Mouse (Mus musculus): Measurements from ENCODE around the gene Tgfb1. TPM values are rescaled to one million over a fixed set of nuclear protein-coding genes. Genes with fewer than 3 reads are reported as not detected.

Tgfb1 gene
- 0.48 and 2.1 TPM in 2 replicates for polyA plus RNA-seq (2021; fragmentation: Nextera tagmentation)
- long read RNA-seq, experiment 1, result 0 reads
- long read RNA-seq, experiment 2, result 0 reads

GRCm38 (mm10) chr7:25686680-25687531, at the start of gene Tgfb1:
Tgfb1 (plus strand) TSS chr7:25687002.

DNA sequence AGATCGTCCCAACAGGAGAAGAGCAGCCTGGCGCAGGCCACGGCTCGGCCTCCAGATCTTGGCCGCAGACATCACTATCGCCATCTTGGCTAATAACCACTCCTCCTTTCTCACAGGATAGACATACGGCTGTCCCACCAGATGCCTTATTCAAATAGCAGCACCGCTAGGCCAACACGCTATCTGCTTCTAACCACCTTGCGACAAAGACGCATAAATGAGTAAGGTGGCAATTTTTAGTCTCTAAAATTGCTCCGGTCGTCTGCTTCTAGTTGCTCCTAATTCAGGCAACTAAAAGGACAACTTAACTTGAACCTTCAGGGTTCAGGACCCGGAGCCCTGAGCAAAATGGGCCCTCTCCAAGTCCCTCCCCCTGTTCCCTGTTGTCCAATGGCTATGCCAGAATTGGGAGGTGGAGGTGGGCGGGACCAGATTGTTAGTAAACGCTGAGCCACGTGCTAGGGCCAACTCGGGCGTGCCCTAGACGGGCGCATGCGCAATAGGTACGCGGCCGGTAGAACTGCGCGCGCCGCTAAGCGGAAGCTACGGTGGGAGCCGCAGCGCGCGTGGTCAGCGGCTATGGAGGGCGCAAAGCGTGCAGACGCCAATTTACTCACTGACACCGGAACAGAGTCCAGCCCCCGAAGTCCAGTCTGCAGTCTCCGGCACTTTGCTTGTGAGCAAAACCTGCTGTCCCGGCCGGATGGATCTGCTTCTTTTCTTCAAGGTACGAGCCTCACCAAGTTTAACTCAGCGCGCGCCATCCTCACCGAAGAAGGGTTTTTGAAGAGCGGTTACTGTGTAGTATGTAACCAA, 27.9 kb upstream of the Tgfb1 start, which contains the start of the genes Bckdha and Exosc5:
Gene Bckdha (minus strand): TSS at position 325 of the 816 bp plus-strand sequence.
Gene Exosc5 (plus strand): TSS at position 508 of the 816 bp plus-strand sequence.

GRCm38 (mm10) chr7:25674719-25675300, 12.0 kb upstream of the Tgfb1 start, which contains the start of gene Tmem91:
Tmem91 (minus strand) TSS chr7:25675166.

DNA sequence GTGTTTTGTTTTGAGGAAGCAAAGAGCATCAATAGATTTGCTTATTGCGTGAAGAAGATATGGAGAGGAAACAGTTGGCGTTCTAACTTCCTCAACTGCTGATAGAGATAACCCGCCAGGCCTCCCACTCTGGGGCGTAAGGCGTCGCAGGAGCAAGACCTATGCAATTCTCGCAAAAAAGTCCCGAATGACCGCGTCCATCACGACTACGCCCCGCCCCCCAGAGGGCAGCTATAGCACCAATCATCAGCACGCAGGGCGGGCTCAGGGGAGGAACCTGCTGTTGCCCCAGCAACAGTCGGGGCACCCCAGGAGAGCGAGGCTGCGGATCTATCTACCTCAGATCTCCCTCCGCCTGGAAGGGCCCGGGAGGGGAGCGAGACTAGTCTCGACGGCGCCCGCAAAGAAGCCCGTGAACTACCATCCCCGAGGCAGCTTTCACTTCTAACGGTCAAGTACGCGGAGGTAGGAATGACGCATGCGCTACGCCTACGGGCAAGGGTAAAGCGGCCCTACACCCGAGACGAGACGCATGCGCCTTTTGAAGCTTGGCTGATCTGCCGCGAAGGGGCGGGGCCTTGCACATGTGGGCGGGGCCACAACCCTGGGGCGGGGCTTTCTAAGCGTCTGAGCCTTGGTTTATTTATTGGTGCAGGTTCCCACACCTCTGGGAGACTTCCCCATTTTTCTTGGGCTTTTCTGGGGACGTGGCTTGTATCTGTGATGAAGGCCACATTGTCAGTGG, 6.1 kb upstream of the Tgfb1 start, which contains the start of gene B9d2:
Gene B9d2 (plus strand): TSS at position 267 of the 745 bp plus-strand sequence.

GRCm38 (mm10) chr7:25718788-25719417, 32.1 kb downstream of the Tgfb1 start, which contains the start of gene Ccdc97:
Ccdc97 (minus strand) TSS chr7:25719088.

Other genes starting within 250 kb of the Tgfb1 start
- gene Ceacam1, start 209.4 kb upstream of the Tgfb1 start, polyA plus RNA-seq (2021; fragmentation: Nextera tagmentation), result 2.9 and 3.0 TPM in 2 replicates
- gene Ceacam2, start 147.1 kb upstream of the Tgfb1 start, polyA plus RNA-seq (2021; fragmentation: Nextera tagmentation), result 0.23 and 0.42 TPM in 2 replicates
- gene Erich4, start 71.1 kb upstream of the Tgfb1 start, polyA plus RNA-seq (2021; fragmentation: Nextera tagmentation), result 0.16 and 0.23 TPM in 2 replicates
- gene Dmac2, start 67.6 kb upstream of the Tgfb1 start, polyA plus RNA-seq (2021; fragmentation: Nextera tagmentation), result 43.8 and 58.7 TPM in 2 replicates
- 0.31 and 0.63 TPM in 2 replicates for gene B3gnt8, start 60.3 kb upstream of the Tgfb1 start, polyA plus RNA-seq (2021; fragmentation: Nextera tagmentation)
- gene Bckdha, start 28.0 kb upstream of the Tgfb1 start, polyA plus RNA-seq (2021; fragmentation: Nextera tagmentation), result 22.9 and 33.7 TPM in 2 replicates
- gene Exosc5, start 27.8 kb upstream of the Tgfb1 start, polyA plus RNA-seq (2021; fragmentation: Nextera tagmentation), result 32.8 and 35.4 TPM in 2 replicates
- gene Tmem91, start 11.8 kb upstream of the Tgfb1 start, polyA plus RNA-seq (2021; fragmentation: Nextera tagmentation), result 29.4 and 35.8 TPM in 2 replicates
- 39.3 and 53.3 TPM in 2 replicates for gene B9d2, start 6.2 kb upstream of the Tgfb1 start, polyA plus RNA-seq (2021; fragmentation: Nextera tagmentation)
- 36.4 and 47.3 TPM in 2 replicates for gene Ccdc97, start 32.1 kb downstream of the Tgfb1 start, polyA plus RNA-seq (2021; fragmentation: Nextera tagmentation)
- 8.3 and 23.6 TPM in 2 replicates for gene Hnrnpul1, start 67.8 kb downstream of the Tgfb1 start, polyA plus RNA-seq (2021; fragmentation: Nextera tagmentation)
- 12.8 and 13.4 TPM in 2 replicates for gene Axl, start 101.7 kb downstream of the Tgfb1 start, polyA plus RNA-seq (2021; fragmentation: Nextera tagmentation)
- gene Cyp2s1, start 129.9 kb downstream of the Tgfb1 start, polyA plus RNA-seq (2021; fragmentation: Nextera tagmentation), result 2.5 TPM in 2 replicates
- gene Cyp2b10, start 210.6 kb downstream of the Tgfb1 start, polyA plus RNA-seq (2021; fragmentation: Nextera tagmentation), result not detected in 2 replicates

All from left cerebral cortex, adult 6 months (tissue).